Mouse (Mus musculus) ovary, postnatal 10 days (tissue): ENCODE data around the gene Hoxd12.

Experiments
- DNase-seq: peaks from one replicate; pipeline ENCODE4 v3.0.0; 2022; ENCODE audit warnings: low spot score

The Hoxd12 gene

GRCm38 (mm10) chr2:74695813-74696430 lies 21.1 kb downstream of the Hoxd12 start:
- DNase-seq: no peak

GRCm38 (mm10) chr2:74696442-74697335 lies 21.9 kb downstream of the Hoxd12 start:
- DNase-seq: no peak

DNA sequence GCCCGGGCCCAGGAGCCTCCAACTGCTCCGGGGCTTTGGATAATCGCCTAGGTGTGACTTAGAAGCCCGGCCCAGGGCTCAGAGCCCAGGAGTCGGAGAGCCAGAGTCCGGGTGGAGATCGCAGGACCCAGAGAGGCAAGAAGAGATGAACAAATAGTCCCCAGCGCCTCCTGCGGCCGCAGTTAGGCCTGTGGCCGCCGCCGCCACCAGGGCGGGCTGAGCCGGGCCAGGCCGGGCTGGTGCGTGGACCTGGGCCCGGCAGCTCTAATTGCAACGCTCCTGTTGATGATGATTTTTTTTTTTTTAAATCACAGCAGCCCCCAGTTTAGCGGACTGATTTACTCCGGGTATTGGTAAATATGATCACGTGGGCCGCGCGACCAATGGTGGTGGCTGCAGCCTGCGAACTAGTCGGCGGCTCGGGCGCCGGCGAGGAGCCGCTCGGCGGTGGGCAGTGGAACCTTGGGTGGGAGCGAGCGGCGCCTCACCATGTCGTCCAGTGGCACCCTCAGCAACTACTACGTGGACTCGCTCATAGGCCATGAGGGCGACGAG lies 22.8 kb downstream of the Hoxd12 start, which contains the start of gene Hoxd9:
Hoxd9 (plus strand) TSS at position 161 of the 555 bp plus-strand sequence.
- no peak for DNase-seq

DNA sequence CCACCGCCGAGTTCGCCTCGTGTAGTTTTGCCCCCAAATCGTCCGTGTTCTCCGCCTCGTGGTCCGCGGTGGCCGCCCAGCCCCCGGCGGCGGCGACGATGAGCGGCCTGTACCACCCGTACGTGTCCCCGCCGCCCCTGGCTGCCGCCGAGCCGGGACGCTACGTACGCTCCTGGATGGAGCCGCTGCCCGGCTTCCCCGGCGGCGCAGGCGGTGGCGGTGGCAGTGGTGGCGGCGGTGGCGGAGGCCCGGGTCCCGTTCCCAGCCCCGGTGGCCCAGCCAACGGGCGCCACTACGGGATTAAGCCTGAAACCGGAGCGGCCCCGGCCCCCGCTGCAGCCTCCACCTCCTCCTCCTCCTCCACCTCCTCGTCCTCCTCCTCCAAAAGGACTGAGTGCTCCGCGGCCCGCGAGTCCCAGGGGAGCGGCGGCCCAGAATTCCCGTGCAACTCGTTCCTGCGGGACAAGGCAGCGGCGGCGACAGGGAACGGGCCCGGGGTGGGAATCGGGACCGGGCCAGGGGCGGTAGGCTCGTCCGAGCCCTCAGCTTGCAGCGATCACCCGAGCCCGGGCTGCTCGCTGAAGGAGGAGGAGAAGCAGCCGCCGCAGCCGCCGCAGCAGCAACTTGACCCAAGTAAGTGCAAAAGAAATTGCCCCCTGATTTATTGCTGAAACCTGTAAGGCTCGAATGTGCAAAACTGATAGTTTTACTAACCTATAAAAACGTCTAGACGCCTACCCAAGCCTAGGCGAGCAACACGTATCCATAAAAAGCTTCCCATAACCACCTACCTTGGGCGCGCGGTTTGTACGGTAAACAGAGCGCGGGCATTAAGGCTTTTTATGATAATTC lies 23.6 kb downstream of the Hoxd12 start:
- DNase-seq: no peak

- no peak for DNase-seq
These were observed 24.2 kb downstream of the Hoxd12 start for GRCm38 (mm10) chr2:74699053-74699430.

DNA sequence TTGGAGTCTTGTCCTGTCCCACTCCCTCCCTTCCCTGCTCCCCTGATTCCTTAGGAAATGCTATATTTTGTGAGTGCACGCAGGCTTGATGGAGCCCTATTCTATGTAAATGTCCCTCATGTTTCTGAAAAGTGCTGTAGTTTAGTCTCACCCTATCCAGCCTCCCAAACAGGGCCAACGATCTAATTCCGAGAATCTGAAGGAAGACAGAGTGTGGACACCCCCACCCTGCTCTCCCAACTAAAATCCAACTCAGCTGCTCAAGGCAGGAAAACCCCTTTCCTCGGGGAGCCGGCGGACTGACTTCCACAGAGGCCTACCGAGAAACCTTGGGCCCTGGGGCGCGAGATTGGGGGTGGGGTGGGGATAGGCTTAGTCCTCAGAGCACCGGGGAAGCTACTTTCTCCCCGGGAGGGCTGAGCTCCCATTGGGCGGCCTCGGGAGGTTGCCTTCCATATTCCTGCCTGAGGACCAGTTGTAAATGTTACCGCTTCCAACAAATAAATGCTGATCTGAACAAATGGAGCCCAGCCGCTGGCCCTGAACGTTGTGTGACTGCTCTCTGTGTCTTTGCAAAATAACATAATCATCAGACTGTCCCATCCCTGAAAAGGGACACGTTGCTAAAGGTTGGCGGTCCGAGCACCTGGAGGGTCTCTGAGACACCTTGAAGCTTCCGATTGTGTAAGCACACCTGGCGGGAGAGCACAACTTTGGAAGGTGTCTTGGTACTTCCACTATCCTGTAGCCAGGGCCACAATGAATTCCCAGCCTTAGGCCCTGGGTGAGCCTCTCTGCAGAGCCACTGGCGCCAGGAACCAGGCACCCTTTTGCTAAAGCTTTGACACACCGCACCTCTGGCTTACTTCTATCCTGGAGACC lies 25.1 kb downstream of the Hoxd12 start:
- no peak for DNase-seq

DNA sequence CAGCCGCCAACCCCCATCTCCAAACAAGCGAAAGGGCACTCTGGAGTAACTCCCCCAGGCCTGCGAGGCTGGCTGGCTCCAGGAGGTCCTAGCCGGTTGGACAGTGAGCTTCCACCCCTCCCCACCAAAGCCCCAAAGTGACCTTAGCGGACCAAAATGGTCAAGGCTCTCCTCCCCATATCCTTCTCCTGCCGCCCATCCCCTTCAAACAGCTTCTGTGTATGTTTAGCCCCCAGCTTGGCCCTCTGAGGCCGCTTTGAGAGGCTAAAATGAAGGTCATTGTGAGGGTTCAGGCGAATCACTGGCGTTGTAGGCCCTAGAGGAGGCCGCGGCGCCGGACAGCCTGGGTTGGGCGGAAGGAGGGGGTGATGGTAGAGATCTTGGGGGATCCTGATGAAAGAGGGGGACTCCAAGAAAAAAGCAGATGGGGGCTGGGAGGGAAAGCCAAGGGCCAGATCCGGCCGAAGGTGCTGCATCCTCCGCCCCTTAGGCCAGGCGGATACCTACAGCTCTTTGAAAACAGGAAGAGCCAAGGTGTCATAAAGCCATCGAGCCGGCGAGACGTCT lies 25.8 kb downstream of the Hoxd12 start:
- no peak for DNase-seq

DNA sequence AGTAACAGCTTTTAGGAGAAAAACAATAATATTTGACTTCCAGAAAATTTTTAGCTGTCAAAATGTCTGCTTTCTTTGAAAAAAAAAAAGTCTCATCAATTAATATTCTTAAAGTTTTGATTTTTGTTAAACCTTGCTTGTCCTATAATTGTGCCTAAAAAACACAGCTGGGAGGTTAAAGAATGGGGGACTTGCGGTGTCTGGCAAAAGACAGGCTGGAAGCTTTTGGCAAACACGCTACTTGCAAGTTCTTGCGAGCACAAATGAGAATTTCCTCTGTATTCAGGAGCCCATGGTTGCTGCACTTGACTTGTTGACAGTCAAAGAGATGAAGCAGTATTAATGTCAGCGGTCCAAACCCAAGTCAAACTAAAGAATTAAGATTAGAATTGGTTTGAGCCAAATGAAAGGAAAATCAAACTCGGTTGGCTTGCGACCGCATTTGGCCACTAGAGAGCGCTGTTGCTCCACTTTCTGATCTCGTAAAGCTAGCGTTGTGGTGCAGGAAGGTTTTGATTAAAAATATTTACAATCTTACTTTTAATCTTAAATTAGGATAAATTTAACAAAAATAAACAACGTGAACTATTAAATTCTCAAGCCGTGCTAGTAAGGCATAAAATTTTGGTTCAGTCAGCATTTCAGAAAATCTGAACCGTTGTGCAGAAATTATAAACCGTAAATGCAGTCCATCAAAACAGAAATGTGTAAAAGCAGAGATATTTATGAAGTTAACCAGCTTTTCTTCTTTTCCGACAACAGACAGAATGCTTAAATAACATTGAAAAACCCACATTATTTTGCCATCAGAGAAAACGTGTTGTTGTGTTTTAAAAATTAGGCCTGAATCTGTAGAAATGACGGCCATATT lies 27.4 kb downstream of the Hoxd12 start:
- DNase-seq: no peak

GRCm38 (mm10) chr2:74702820-74703219 lies 28.0 kb downstream of the Hoxd12 start:
- no peak for DNase-seq

GRCm38 (mm10) chr2:74703317-74703716 lies 28.5 kb downstream of the Hoxd12 start:
- no peak for DNase-seq

DNA sequence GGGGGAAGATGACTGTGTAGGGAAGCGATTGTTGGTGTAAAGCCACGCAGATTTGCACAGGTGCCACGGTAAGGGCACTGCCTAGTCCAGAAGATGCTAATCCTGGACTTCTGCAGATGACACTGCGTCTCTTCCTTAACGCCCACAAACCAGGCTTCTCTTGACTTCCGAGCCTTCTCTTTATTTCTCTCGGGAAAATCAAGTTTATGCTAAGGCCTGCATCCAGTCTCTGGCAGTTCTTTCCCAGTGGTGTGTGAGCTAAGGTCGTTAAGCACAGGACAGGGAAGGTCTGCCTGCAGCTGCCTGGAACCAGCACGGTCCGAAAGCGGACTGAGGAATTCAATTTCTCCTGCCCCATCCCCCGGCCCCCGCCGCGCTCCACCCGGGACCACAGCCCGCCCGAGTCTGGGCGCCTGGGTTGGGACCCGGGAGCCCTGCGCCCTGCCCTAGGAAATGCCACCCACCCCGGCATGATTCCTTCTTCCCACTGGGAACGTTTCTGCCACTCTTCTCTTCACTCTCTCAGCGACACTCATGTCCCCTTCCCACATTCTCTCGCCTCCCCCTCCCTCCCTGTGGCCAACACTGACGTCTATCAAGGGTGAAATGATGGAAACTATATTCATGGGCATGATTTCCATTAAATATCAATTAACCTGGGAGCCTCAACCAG lies 29.0 kb downstream of the Hoxd12 start:
- DNase-seq: no peak

GRCm38 (mm10) chr2:74704393-74704998 lies 29.7 kb downstream of the Hoxd12 start, which contains the start of gene Hoxd8:
Gene Hoxd8, plus strand, starts transcription at chr2:74704615.
- no peak for DNase-seq

GRCm38 (mm10) chr2:74704999-74705466 lies 30.2 kb downstream of the Hoxd12 start:
- DNase-seq: no peak

GRCm38 (mm10) chr2:74705467-74706089 lies 30.8 kb downstream of the Hoxd12 start:
- DNase-seq: no peak

DNA sequence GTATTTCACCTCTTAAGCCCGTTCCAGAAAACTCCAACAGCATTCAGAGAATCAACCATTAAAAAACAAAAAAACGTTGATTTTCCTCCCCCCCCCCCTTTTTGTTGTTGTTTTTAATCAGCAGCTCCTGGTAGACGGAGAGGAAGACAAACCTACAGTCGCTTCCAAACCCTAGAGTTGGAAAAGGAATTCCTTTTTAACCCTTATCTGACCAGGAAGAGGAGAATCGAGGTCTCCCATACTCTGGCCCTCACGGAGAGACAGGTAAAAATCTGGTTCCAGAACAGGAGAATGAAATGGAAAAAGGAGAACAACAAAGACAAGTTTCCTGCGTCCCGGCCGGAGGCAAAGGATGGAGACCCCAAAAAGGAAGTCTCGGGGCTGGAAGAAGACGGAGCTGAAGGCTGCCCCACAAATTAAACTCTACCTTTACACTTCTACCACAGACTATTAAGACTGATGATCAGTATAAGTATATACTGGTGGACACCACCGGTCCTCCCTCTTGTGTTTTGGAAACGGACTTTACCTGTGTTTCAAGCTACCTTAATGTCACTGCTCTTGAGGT lies 31.7 kb downstream of the Hoxd12 start:
- no peak for DNase-seq

- no peak for DNase-seq
These were observed 32.8 kb downstream of the Hoxd12 start for GRCm38 (mm10) chr2:74707599-74707998.

DNA sequence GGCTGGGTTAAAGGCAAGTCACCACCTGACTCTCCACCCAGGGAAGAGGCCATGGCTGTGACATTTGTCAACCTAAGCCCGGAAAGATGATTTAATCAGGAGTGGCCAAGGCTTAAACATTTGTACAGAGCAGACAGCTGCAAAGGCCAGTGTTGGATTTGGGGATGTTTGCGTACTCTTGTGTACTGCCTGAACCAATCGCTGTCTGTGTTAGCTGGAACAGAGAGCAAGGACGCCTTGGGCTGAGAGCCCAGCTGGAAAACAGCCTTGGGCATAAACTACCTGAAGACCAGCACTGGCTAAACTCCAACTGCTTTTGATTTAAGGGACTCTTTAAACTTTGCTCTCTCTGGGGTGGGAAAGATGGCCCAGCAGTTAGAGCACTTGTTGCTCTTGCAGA lies 33.9 kb downstream of the Hoxd12 start:
- no peak for DNase-seq
